Mouse (Mus musculus): ENCODE results near the gene Olfm3. TPM values are rescaled to one million over a fixed set of nuclear protein-coding genes. Genes with fewer than 3 reads are reported as not detected.

Olfm3 gene
- polyA plus RNA-seq, 1 experiment from 2014 or later = 0.17 TPM

DNA sequence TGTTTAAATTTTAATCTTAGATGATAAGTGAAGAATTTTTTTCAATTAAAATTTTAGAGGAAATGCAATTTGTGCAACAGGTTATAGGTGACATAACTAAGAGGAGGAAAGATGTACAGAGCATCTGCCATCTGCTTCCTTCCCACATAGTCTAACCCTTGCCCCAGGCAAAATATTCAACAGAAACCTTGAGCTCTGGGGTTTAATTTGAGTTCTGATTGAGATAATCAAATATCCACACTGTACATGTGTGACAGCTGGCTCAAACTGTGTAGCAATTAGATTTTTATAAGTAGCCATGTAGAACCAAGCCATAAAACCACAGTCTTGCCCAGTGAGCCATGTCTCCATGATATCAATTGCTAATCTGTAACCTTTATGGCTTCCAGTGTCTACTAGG is 179.1 kb downstream of the Olfm3 start:
- no peak overlapping the region for H3K4me2 ChIP-seq
- no peaks in the 10 kb centered on the region for H3K36me3 ChIP-seq
- no peaks in the 10 kb centered on the region for H3K4me1 ChIP-seq
- H3K27ac ChIP-seq = no peak overlapping the region
- no peak for ATAC-seq (ENCODE audit: insufficient number of reproducible peaks, low FRiP score, low TSS enrichment, low read depth)
- no peaks in the 10 kb centered on the region for H3K27me3 ChIP-seq
- no peak overlapping the region for H3K9ac ChIP-seq
- no peaks in the 10 kb centered on the region for H3K9me3 ChIP-seq
- no peak overlapping the region for H3K4me3 ChIP-seq

DNA sequence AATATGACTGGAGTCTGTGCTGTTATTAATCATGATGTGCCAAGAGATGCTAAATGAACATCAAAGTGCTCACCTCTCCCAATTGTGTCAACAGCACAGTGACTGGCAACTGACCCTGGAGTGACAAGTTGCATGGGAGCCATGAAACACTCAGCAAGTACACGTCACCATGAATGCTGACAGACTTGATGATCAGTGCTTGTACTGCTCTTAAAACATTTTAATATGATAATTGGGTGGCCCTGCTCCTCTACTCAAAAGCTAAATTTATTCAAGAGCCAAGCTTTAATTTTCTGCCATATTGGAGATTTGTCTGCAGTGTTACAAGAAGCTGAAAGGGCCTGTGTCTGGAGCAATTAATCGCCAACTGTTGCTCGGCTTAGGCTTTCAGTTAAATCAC is 184.4 kb downstream of the Olfm3 start:
- Histone ChIP-seq H3K9ac (no peak overlapping the region), H3K27ac (no peak overlapping the region), H3K4me1 (no peaks in the 10 kb centered on the region), H3K9me3 (no peaks in the 10 kb centered on the region), H3K4me3 (no peak overlapping the region), H3K36me3 (no peaks in the 10 kb centered on the region), H3K4me2 (no peak overlapping the region), H3K27me3 (no peaks in the 10 kb centered on the region)
- no peak for ATAC-seq (ENCODE audit: insufficient number of reproducible peaks, low FRiP score, low TSS enrichment, low read depth)
- WGBS = 78% methylated on average over 3 of the region's 3 CpGs

DNA sequence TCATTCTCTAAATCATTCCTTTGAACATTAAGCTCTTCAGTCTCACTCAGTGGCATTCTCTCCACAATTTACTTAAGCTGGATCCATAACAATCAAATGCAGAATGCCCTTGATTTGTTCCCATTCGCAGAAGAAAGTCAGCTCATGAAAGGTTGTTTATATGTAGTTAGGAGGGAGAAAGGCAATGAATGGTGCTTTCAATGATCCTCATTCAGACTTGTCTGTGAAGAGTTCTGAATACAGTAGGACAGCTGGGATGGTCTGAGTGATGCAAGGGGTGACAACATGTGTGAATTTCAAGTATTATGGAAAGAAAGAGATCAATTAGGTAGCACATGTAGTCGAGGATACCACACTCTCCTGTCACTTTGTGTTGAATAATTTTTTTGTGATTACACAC is 186.8 kb downstream of the Olfm3 start:
- 62% methylated on average over 2 of the region's 2 CpGs for WGBS
- no peak for ATAC-seq (ENCODE audit: insufficient number of reproducible peaks, low FRiP score, low TSS enrichment, low read depth)
- no peak overlapping the region for H3K4me3 ChIP-seq

DNA sequence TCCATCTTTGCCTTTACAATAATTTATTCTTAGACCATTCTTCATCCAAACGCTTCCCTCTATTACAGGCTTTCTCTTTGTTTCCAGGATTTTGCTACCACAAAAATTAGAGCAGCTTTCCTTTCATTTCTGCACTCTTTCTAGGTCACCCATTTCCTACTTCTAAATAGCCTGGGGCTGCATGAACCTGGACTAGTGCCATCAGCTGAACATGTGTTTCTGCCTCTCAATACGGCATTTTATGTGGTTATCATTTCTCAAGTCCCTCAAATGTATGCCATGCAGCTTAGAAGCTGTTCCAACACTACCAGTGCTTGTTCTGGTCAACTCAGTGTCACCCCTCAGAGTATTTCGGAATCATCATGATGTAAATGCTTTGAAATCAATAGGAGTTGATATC is 191.6 kb downstream of the Olfm3 start:
- H3K4me1 ChIP-seq = no peaks in the 10 kb centered on the region
- H3K27me3 ChIP-seq = no peaks in the 10 kb centered on the region
- WGBS = 47% methylated on average over 3 of the region's 3 CpGs
- no peak overlapping the region for H3K27ac ChIP-seq
- H3K36me3 ChIP-seq = no peaks in the 10 kb centered on the region
- ATAC-seq (ENCODE audit: insufficient number of reproducible peaks, low FRiP score, low TSS enrichment, low read depth) = no peak
- no peak overlapping the region for H3K4me3 ChIP-seq
- no peak overlapping the region for H3K9ac ChIP-seq
- no peaks in the 10 kb centered on the region for H3K9me3 ChIP-seq
- H3K4me2 ChIP-seq = no peak overlapping the region

More for the DNA sequence above, 186.8 kb downstream of the Olfm3 start:
- Histone ChIP-seq H3K9ac (no peak overlapping the region), H3K4me2 (no peak overlapping the region), H3K27me3 (no peaks in the 10 kb centered on the region), H3K9me3 (no peaks in the 10 kb centered on the region), H3K4me1 (no peaks in the 10 kb centered on the region), H3K27ac (no peak overlapping the region), H3K36me3 (no peaks in the 10 kb centered on the region)

DNA sequence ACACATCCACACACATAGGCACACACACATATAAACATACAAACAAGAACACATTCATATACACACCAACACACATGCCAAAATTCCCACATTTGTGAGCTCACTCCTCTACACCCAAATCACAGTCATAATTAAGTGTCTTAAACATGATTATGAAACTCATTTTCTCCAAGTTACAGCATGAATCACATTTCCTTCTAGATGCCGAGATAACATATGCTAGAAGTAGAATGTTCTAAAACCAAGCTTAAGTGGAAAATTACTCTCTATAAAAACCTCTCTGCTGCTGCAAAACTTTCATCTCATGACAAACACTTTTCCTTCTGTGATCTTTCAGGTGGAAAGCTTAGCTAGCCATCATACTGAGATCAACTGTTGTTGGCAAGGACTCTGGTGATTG is 195.7 kb downstream of the Olfm3 start:
- 52% methylated on average over 1 of the region's 1 CpGs for WGBS
- H3K4me1 ChIP-seq = no peaks in the 10 kb centered on the region
- H3K4me2 ChIP-seq = no peak overlapping the region
- no peaks in the 10 kb centered on the region for H3K9me3 ChIP-seq
- H3K27me3 ChIP-seq = no peaks in the 10 kb centered on the region
- H3K36me3 ChIP-seq = no peaks in the 10 kb centered on the region
- H3K9ac ChIP-seq = no peak overlapping the region
- H3K27ac ChIP-seq = no peak overlapping the region
- no peak for ATAC-seq (ENCODE audit: insufficient number of reproducible peaks, low FRiP score, low TSS enrichment, low read depth)
- no peak overlapping the region for H3K4me3 ChIP-seq

DNA sequence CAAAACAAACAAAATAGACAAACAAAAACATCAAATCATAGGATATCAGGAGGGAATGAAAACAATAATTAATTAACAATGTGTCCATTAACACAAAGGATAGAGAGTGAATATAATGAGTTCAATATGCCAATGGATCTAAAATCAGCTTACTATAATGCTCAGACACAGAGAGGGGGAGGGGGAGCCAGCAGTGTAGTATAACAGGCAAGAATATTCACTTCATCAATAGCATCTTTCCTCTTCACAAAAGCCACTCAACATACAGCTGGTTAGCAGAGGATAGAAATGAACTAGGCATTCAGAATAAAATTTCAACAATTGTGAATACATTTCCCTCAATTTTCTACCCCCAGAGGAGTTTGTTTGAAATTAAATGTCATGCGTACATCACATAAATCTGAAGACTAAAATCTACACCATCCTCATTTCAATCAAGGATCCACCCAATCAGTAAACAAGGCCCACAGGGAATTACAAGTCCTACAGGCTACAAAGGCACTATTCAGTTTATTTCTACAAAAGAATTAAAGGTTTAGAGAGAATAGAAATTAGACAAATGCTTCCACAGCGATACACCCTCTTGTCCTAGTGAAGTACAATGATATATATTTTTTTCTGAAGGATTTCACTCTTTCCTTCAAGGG is 200.4 kb downstream of the Olfm3 start:
- 82% methylated on average over 2 of the region's 2 CpGs for WGBS
- Histone ChIP-seq H3K27ac (no peak overlapping the region), H3K27me3 (no peaks in the 10 kb centered on the region)

DNA sequence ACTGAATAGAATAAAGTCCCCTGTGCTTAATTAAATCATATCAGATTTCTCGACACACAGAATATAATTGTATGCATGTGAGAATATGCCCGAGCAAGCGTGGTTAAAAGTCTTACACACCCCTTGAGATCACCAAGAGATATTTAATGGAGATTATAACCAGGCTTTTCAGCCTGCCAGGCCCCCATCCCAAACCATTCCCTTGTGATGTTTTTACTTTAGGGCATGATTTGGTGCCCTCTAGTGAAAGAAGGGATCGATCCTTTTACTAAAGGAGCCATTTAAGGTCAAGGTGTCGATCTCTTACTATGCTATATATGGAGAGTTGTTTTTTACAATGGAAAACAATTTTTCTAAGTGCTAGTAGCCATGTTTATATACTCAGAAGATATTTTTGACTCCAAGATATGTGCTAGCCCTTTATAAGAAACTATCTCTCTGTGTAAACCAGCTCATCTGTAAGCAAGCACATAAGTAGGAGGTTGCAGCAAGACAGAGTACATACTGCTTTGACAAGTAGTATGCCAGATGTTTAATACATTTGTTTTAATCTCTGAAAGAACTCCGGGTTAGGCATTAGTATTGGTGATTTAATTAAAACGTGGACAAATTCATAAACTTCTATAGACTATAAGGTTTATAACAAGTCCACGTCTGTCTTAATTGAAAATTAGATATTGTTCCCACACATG is 201.1 kb downstream of the Olfm3 start:
- Histone ChIP-seq H3K9ac (no peak overlapping the region), H3K36me3 (no peaks in the 10 kb centered on the region), H3K9me3 (no peaks in the 10 kb centered on the region), H3K4me1 (no peaks in the 10 kb centered on the region), H3K27me3 (no peaks in the 10 kb centered on the region), H3K4me2 (no peak overlapping the region), H3K4me3 (no peak overlapping the region), H3K27ac (no peak overlapping the region)
- no peak for ATAC-seq (ENCODE audit: insufficient number of reproducible peaks, low FRiP score, low TSS enrichment, low read depth)
- WGBS = 33% methylated on average over 8 of the region's 8 CpGs

More for the DNA sequence above, 200.4 kb downstream of the Olfm3 start:
- Histone ChIP-seq H3K4me1 (no peaks in the 10 kb centered on the region), H3K4me3 (no peak overlapping the region), H3K36me3 (no peaks in the 10 kb centered on the region), H3K4me2 (no peak overlapping the region), H3K9me3 (no peaks in the 10 kb centered on the region), H3K9ac (no peak overlapping the region)
- ATAC-seq (ENCODE audit: insufficient number of reproducible peaks, low FRiP score, low TSS enrichment, low read depth) = no peak

DNA sequence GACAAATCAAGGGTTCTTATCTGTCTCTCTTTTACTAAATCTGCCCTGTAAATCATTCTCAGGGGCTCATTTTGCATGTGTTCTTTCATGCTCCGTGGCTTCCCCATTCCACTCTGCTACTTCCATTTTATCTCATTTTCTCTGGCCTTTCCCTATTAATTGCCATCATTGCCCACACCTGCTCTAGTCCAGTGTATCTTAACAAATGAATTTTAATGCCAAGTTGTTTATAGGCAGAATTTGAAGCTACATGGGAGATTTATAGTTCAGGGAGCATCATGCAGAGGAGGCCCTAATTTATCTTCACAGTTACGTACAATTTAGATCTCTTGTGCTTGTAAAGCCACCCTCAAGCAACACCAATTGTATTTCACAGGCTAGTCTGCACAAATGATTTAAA is 241.8 kb downstream of the Olfm3 start:
- no peak overlapping the region for H3K4me3 ChIP-seq
- H3K9me3 ChIP-seq = no peaks in the 10 kb centered on the region
- no peaks in the 10 kb centered on the region for H3K27me3 ChIP-seq
- no peak for ATAC-seq (ENCODE audit: insufficient number of reproducible peaks, low FRiP score, low TSS enrichment, low read depth)
- no peaks in the 10 kb centered on the region for H3K4me1 ChIP-seq
- no peak overlapping the region for H3K4me2 ChIP-seq
- 40% methylated on average over 2 of the region's 2 CpGs for WGBS
- H3K9ac ChIP-seq = no peak overlapping the region
- H3K27ac ChIP-seq = no peak overlapping the region
- no peaks in the 10 kb centered on the region for H3K36me3 ChIP-seq

DNA sequence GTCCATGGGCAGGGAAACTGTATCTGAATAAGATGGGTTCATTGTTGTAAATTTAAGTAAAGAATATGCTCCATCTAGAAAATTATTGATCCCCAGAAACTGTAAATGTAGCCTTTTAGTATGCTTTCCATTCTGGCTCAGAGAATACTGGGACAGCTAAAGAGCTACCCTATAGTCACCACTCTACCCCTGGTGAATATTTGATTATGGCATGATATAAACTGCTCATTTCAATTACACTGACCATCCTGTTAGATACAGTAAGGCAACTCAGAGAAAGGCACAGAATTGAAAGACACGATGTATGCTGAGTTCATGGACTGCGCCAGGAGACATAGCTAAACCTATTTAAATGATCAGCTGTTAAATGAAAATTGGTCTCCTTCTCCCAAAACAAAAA is 242.4 kb downstream of the Olfm3 start:
- no peak overlapping the region for H3K4me2 ChIP-seq
- WGBS = 84% methylated on average over 2 of the region's 2 CpGs
- no peak overlapping the region for H3K9ac ChIP-seq
- no peaks in the 10 kb centered on the region for H3K4me1 ChIP-seq
- H3K27ac ChIP-seq = no peak overlapping the region
- no peaks in the 10 kb centered on the region for H3K36me3 ChIP-seq
- no peak overlapping the region for H3K4me3 ChIP-seq
- no peaks in the 10 kb centered on the region for H3K9me3 ChIP-seq
- no peaks in the 10 kb centered on the region for H3K27me3 ChIP-seq
- ATAC-seq (ENCODE audit: insufficient number of reproducible peaks, low FRiP score, low TSS enrichment, low read depth) = no peak

DNA sequence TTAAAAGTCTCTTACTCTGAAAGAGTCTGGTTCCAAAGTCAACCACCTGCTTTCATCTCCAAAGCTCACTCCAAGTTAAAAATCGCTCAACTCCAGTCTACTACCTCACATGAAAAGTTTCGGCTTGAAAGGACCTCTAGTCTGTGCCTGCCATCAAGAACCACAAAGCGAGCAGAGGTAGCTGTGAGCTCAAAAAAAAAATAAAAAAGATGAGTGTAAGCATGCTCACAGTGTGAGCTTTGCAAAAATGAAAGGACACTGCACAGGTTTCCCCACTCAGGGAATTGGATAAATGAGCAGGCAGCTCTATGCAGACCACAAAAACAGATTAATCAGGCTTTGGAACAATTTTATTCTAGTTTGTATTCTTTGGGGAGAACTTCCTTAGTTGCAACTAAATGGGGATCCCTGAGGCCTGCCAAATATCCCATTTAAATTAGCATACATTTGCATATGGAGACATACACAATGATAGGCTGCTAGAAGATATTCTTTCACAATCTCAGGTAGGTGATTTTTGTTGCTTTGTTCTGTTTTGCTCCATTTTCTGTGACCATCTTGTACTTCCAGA is 255.1 kb downstream of the Olfm3 start:
- WGBS = 67% methylated on average over 3 of the region's 3 CpGs
- Histone ChIP-seq H3K27me3 (no peaks in the 10 kb centered on the region), H3K36me3 (no peaks in the 10 kb centered on the region), H3K9ac (no peak overlapping the region), H3K27ac (no peak overlapping the region), H3K4me3 (no peak overlapping the region), H3K9me3 (no peaks in the 10 kb centered on the region), H3K4me2 (no peak overlapping the region), H3K4me1 (no peaks in the 10 kb centered on the region)
- no peak for ATAC-seq (ENCODE audit: insufficient number of reproducible peaks, low FRiP score, low TSS enrichment, low read depth)

DNA sequence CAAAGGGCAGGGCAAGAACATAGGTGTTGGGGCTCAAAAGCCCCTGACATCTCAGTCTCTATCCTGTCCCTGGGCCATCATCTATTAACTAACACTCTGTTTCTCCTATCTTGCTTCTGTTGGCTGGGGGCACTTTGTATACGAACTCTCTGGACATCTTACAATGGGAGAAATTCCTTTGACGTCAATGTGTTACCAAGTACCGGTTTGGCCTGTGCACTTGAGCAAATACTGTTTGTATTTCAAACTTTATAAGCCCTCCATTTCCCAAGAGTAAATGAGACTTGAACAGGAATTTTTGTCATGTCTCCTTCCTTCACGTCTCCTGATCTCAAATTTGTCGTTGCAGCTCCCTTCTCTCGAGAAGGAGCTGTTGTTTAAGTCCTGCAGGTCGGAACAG is 270.7 kb downstream of the Olfm3 start:
- Histone ChIP-seq H3K36me3 (no peaks in the 10 kb centered on the region), H3K4me1 (no peaks in the 10 kb centered on the region), H3K9me3 (no peaks in the 10 kb centered on the region), H3K9ac (no peak overlapping the region), H3K27me3 (no peaks in the 10 kb centered on the region), H3K4me3 (no peak overlapping the region), H3K27ac (no peak overlapping the region), H3K4me2 (no peak overlapping the region)
- ATAC-seq (ENCODE audit: insufficient number of reproducible peaks, low FRiP score, low TSS enrichment, low read depth) = no peak
- 81% methylated on average over 7 of the region's 7 CpGs for WGBS

Data from limb, embryonic 15.5 days (tissue).